Mouse (Mus musculus): Measurements from ENCODE around the gene Clasrp. TPM values are rescaled to one million over a fixed set of nuclear protein-coding genes. Genes with fewer than 3 reads are reported as not detected.

Clasrp gene
- polyA plus RNA-seq, 1 experiment from 2014 or later: 51.4 TPM

- Histone ChIP-seq H3K27ac (no peak overlapping the region), H3K4me1 (peaks cover 38% of the 10 kb centered on the region)
Measured at GRCm38 (mm10) chr7:19542155-19542691, 62.1 kb downstream of the Clasrp start.

DNA sequence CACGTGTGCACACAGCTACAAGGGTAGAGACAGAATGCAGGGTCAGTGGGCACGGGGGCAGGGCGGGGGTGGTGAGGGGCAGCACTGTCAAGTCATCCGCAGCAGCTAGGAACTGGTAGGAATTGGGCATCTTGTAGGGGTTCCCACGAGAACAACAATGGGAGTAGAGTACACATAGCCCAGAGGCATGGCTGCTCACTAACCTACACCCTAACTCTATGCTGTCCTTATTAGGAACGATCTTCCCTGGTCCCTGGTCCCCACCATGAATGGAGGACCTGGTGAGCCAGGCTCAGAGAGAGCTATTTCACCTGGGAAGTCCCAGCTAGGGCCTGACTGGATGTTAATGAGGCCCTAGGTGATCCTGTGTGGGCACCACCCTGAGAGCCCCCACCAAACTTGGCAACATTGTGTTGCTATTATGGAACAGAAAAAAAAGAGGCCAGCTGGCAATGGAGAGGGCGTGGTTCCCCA, 62.6 kb downstream of the Clasrp start:
- Histone ChIP-seq H3K9me3 (no peaks in the 10 kb centered on the region), H3K9ac (no peak overlapping the region), H3K36me3 (no peaks in the 10 kb centered on the region), H3K4me2 (no peak overlapping the region), H3K27me3 (no peaks in the 10 kb centered on the region), H3K27ac (no peak overlapping the region), H3K4me1 (peaks cover 33% of the 10 kb centered on the region), H3K4me3 (no peak overlapping the region)
- ATAC-seq (ENCODE audit: borderline replicate concordance, extremely low read depth, low FRiP score, low TSS enrichment): no peak
- 70% methylated on average over 7 of the region's 7 CpGs for WGBS

More at GRCm38 (mm10) chr7:19542155-19542691, 62.1 kb downstream of the Clasrp start:
- H3K4me3 ChIP-seq: no peak overlapping the region
- ATAC-seq (ENCODE audit: borderline replicate concordance, extremely low read depth, low FRiP score, low TSS enrichment): peak; percentile 23; the same call in 1 of the 2 replicates
- H3K4me2 ChIP-seq: no peak overlapping the region
- H3K9ac ChIP-seq: no peak overlapping the region
- H3K27me3 ChIP-seq: no peaks in the 10 kb centered on the region
- 62% methylated on average over 8 of the region's 8 CpGs for WGBS
- no peaks in the 10 kb centered on the region for H3K9me3 ChIP-seq
- no peaks in the 10 kb centered on the region for H3K36me3 ChIP-seq

DNA sequence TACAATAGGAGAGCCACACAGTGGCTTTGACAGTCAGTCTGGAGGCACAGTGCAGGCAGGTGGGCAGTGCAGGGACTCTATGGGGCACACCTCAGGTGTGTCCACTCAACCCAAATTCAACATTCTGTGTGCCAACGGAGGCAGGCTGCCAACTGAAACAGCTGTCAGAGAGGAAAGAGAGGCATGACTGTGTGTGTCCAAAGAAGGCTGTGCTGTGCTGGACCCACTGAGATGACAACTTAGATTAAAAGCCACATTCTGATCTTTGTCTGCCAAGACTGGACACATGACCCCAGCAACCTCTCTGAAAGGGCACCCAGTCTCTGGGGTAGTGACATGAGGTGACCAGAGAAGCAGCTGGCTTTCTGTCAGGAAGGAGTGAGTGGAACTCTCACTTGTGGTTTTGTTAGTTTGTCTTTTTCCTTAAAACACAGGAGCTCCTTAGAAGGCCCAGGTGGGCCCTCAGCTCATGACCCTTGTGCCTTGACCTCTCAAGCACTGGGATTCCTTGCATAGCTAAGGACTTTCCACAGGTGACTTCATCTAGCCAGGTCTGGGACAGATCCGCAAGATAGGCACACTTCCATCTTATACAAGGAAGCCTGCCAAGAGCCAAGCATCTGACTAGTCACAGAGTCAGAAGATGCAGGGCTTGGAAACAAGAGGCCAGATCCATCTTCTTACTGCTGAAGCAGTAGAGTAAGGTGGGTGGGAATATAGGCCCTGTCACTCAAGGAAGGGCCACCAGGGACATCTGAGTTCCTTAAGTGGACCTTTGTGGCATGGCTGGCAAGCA, 63.3 kb downstream of the Clasrp start:
- H3K9me3 ChIP-seq: no peaks in the 10 kb centered on the region
- H3K27me3 ChIP-seq: no peaks in the 10 kb centered on the region
- H3K4me2 ChIP-seq: no peak overlapping the region
- WGBS: 49% methylated on average over 2 of the region's 2 CpGs
- H3K36me3 ChIP-seq: no peaks in the 10 kb centered on the region
- H3K9ac ChIP-seq: no peak overlapping the region
- no peak for ATAC-seq (ENCODE audit: borderline replicate concordance, extremely low read depth, low FRiP score, low TSS enrichment)
- H3K27ac ChIP-seq: no peak overlapping the region
- peaks cover 26% of the 10 kb centered on the region for H3K4me1 ChIP-seq
- H3K4me3 ChIP-seq: no peak overlapping the region

GRCm38 (mm10) chr7:19534676-19535075, 69.6 kb downstream of the Clasrp start:
- Histone ChIP-seq H3K36me3 (peaks cover 49% of the 10 kb centered on the region), H3K27ac (no peak overlapping the region), H3K9ac (no peak overlapping the region), H3K4me3 (no peak overlapping the region), H3K9me3 (no peaks in the 10 kb centered on the region), H3K4me1 (no peaks in the 10 kb centered on the region), H3K4me2 (no peak overlapping the region), H3K27me3 (no peaks in the 10 kb centered on the region)
- 86% methylated on average over 10 of the region's 10 CpGs for WGBS
- no peak for ATAC-seq (ENCODE audit: borderline replicate concordance, extremely low read depth, low FRiP score, low TSS enrichment)

GRCm38 (mm10) chr7:19532240-19532639, 72.0 kb downstream of the Clasrp start:
- Histone ChIP-seq H3K4me3 (no peak overlapping the region), H3K9ac (no peak overlapping the region), H3K36me3 (peaks cover 53% of the 10 kb centered on the region), H3K27ac (no peak overlapping the region), H3K4me1 (no peaks in the 10 kb centered on the region), H3K4me2 (no peak overlapping the region), H3K27me3 (no peaks in the 10 kb centered on the region), H3K9me3 (no peaks in the 10 kb centered on the region)
- WGBS: 80% methylated on average over 14 of the region's 14 CpGs
- ATAC-seq (ENCODE audit: borderline replicate concordance, extremely low read depth, low FRiP score, low TSS enrichment): 0 out of 2 replicates have a peak, but pooled peaks have one; percentile 24

DNA sequence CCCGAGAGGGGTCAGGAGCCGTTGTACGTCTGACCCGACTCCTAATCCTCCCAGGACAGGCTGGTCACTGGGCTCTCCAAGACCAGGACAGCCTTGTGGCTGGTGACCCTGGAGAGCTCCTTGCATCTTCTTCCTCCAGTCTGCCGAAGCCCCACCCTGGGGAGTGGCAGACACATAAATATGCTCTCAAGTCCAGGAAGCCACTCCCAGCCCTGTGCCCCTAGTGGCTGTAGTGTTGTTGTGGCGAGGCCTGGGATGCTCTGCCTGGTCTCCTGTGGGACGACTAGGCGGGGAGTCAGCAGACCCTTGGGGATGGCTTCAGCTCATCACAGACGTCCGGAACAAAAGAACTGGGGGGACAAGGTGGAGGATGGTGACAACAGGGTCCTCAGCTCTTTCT, 73.2 kb downstream of the Clasrp start:
- Histone ChIP-seq H3K4me3 (no peak overlapping the region), H3K27me3 (no peaks in the 10 kb centered on the region), H3K4me2 (no peak overlapping the region), H3K36me3 (peaks cover 53% of the 10 kb centered on the region), H3K4me1 (no peaks in the 10 kb centered on the region), H3K9me3 (no peaks in the 10 kb centered on the region), H3K9ac (no peak overlapping the region), H3K27ac (no peak overlapping the region)
- 71% methylated on average over 10 of the region's 10 CpGs for WGBS
- no peak for ATAC-seq (ENCODE audit: borderline replicate concordance, extremely low read depth, low FRiP score, low TSS enrichment)

Other genes starting within 250 kb of the Clasrp start
- gene Cd3eap, start 245.0 kb downstream of the Clasrp start, polyA plus RNA-seq (2015; fragmentation: Nextera tagmentation; extraction: Ambion mirVana): 20.1 and 21.7 TPM in 2 replicates
- 6.3 and 6.8 TPM in 2 replicates for gene Ppp1r13l, start 244.7 kb downstream of the Clasrp start, polyA plus RNA-seq (2015; fragmentation: Nextera tagmentation; extraction: Ambion mirVana)
- gene Ercc2, start 222.5 kb downstream of the Clasrp start, polyA plus RNA-seq (2015; fragmentation: Nextera tagmentation; extraction: Ambion mirVana): 14.4 and 15.7 TPM in 2 replicates
- 13.3 and 18.4 TPM in 2 replicates for gene Klc3, start 200.4 kb downstream of the Clasrp start, polyA plus RNA-seq (2015; fragmentation: Nextera tagmentation; extraction: Ambion mirVana)
- gene Ckm, start 199.7 kb downstream of the Clasrp start, polyA plus RNA-seq (2015; fragmentation: Nextera tagmentation; extraction: Ambion mirVana): 52.5 and 53.0 TPM in 2 replicates
- 7.9 TPM in 2 replicates for gene Mark4, start 145.7 kb downstream of the Clasrp start, polyA plus RNA-seq (2015; fragmentation: Nextera tagmentation; extraction: Ambion mirVana)
- 1.4 and 1.7 TPM in 2 replicates for gene Exoc3l2, start 141.2 kb downstream of the Clasrp start, polyA plus RNA-seq (2015; fragmentation: Nextera tagmentation; extraction: Ambion mirVana)
- 2.0 TPM in 2 replicates for gene Bloc1s3, start 96.1 kb downstream of the Clasrp start, polyA plus RNA-seq (2015; fragmentation: Nextera tagmentation; extraction: Ambion mirVana)
- gene Trappc6a, start 96.1 kb downstream of the Clasrp start, polyA plus RNA-seq (2015; fragmentation: Nextera tagmentation; extraction: Ambion mirVana): 97.8 and 103 TPM in 2 replicates
- 0.20 TPM in 1 of 2 replicates, not detected in the other for gene Nkpd1, start 86.6 kb downstream of the Clasrp start, polyA plus RNA-seq (2015; fragmentation: Nextera tagmentation; extraction: Ambion mirVana)
- gene Ppp1r37, start 41.4 kb downstream of the Clasrp start, polyA plus RNA-seq (2015; fragmentation: Nextera tagmentation; extraction: Ambion mirVana): 23.8 and 24.8 TPM in 2 replicates
- 0.50 and 0.54 TPM in 2 replicates for gene Zfp296, start 27.2 kb downstream of the Clasrp start, polyA plus RNA-seq (2015; fragmentation: Nextera tagmentation; extraction: Ambion mirVana)
- 164 and 183 TPM in 2 replicates for gene Gemin7, start 26.9 kb downstream of the Clasrp start, polyA plus RNA-seq (2015; fragmentation: Nextera tagmentation; extraction: Ambion mirVana)
- gene Relb, start 25.0 kb upstream of the Clasrp start, polyA plus RNA-seq (2015; fragmentation: Nextera tagmentation; extraction: Ambion mirVana): 6.8 and 8.8 TPM in 2 replicates
- 81.8 and 86.8 TPM in 2 replicates for gene Clptm1, start 60.5 kb upstream of the Clasrp start, polyA plus RNA-seq (2015; fragmentation: Nextera tagmentation; extraction: Ambion mirVana)
- 4.0 and 9.5 TPM in 2 replicates for gene Apoc2, start 73.5 kb upstream of the Clasrp start, polyA plus RNA-seq (2015; fragmentation: Nextera tagmentation; extraction: Ambion mirVana)
- gene Gm44805, start 76.9 kb upstream of the Clasrp start, polyA plus RNA-seq (2015; fragmentation: Nextera tagmentation; extraction: Ambion mirVana): not detected in 2 replicates
- gene Apoc4, start 77.0 kb upstream of the Clasrp start, polyA plus RNA-seq (2015; fragmentation: Nextera tagmentation; extraction: Ambion mirVana): 0.42 and 1.3 TPM in 2 replicates
- 19.5 and 22.0 TPM in 2 replicates for gene Apoc1, start 88.2 kb upstream of the Clasrp start, polyA plus RNA-seq (2015; fragmentation: Nextera tagmentation; extraction: Ambion mirVana)
- 458 and 503 TPM in 2 replicates for gene Apoe, start 94.7 kb upstream of the Clasrp start, polyA plus RNA-seq (2015; fragmentation: Nextera tagmentation; extraction: Ambion mirVana)
- gene Tomm40, start 111.0 kb upstream of the Clasrp start, polyA plus RNA-seq (2015; fragmentation: Nextera tagmentation; extraction: Ambion mirVana): 149 and 157 TPM in 2 replicates
- 133 and 140 TPM in 2 replicates for gene Nectin2, start 146.0 kb upstream of the Clasrp start, polyA plus RNA-seq (2015; fragmentation: Nextera tagmentation; extraction: Ambion mirVana)
- gene Bcam, start 166.5 kb upstream of the Clasrp start, polyA plus RNA-seq (2015; fragmentation: Nextera tagmentation; extraction: Ambion mirVana): 313 and 345 TPM in 2 replicates
- gene Cblc, start 192.3 kb upstream of the Clasrp start, polyA plus RNA-seq (2015; fragmentation: Nextera tagmentation; extraction: Ambion mirVana): 15.2 and 16.1 TPM in 2 replicates
- gene Bcl3, start 218.3 kb upstream of the Clasrp start, polyA plus RNA-seq (2015; fragmentation: Nextera tagmentation; extraction: Ambion mirVana): 4.3 and 4.7 TPM in 2 replicates
- 0.16 TPM in 1 of 2 replicates, not detected in the other for gene Gm19345, start 247.5 kb upstream of the Clasrp start, polyA plus RNA-seq (2015; fragmentation: Nextera tagmentation; extraction: Ambion mirVana)

All from lung, embryonic 15.5 days (tissue).